Mouse (Mus musculus) thymus, postnatal 36 days (tissue): Measurements from ENCODE around the gene Nr4a3.
A peak's percentile ranks its signal among the peaks of the same experiment; 100 is the strongest.

Source experiments
- DNase-seq, 2 experiments: peaks; one replicate each; pipeline ENCODE4 v3.0.0; 2022; ENCODE audit warnings: mixed read lengths in 2 of 2

The Nr4a3 gene

GRCm38 (mm10) chr4:48044491-48045211 is at the start of gene Nr4a3:
TSS of gene Nr4a3 (plus strand) at chr4:48045153.
- peak; percentile 64 to 77 for DNase-seq

- DNase-seq: no peak
Observed at GRCm38 (mm10) chr4:48002969-48003368, 42.0 kb upstream of the Nr4a3 start.

- no peak for DNase-seq
Observed at GRCm38 (mm10) chr4:48003456-48003855, 41.5 kb upstream of the Nr4a3 start.

- no peak for DNase-seq
Observed at GRCm38 (mm10) chr4:48006355-48006754, 38.6 kb upstream of the Nr4a3 start.

GRCm38 (mm10) chr4:48012209-48012608 is 32.7 kb upstream of the Nr4a3 start:
- DNase-seq: no peak

- no peak for DNase-seq
Observed at GRCm38 (mm10) chr4:48022966-48023365, 22.0 kb upstream of the Nr4a3 start.

- no peak for DNase-seq
Observed at GRCm38 (mm10) chr4:48029652-48030051, 15.3 kb upstream of the Nr4a3 start.

- no peak for DNase-seq
Observed at GRCm38 (mm10) chr4:48034287-48034686, 10.7 kb upstream of the Nr4a3 start.

- DNase-seq: no peak
Observed at GRCm38 (mm10) chr4:48037646-48038045, 7.3 kb upstream of the Nr4a3 start.

GRCm38 (mm10) chr4:48038847-48039246 is 6.1 kb upstream of the Nr4a3 start:
- DNase-seq: no peak

GRCm38 (mm10) chr4:48039736-48040135 is 5.2 kb upstream of the Nr4a3 start:
- peak; percentile 47 to 63 for DNase-seq

- no peak for DNase-seq
Observed at GRCm38 (mm10) chr4:48042466-48042785, 2.5 kb upstream of the Nr4a3 start.

- DNase-seq: peak; percentile 89 to 91
Observed at GRCm38 (mm10) chr4:48042786-48043701, 1.9 kb upstream of the Nr4a3 start.

GRCm38 (mm10) chr4:48044141-48044490 is 837 bp upstream of the Nr4a3 start:
- DNase-seq: peak in 1 of 2 experiments; percentile 24

- peak; percentile 49 to 54 for DNase-seq
Observed at GRCm38 (mm10) chr4:48045281-48045720, 348 bp downstream of the Nr4a3 start.

GRCm38 (mm10) chr4:48045721-48046460 is 938 bp downstream of the Nr4a3 start:
- peak; percentile 27 to 30 for DNase-seq

- DNase-seq: peak; percentile 29 to 33
Observed at GRCm38 (mm10) chr4:48046461-48046901, 1.5 kb downstream of the Nr4a3 start.

- peak; percentile 47 to 63 for DNase-seq
Observed at GRCm38 (mm10) chr4:48047136-48047765, 2.3 kb downstream of the Nr4a3 start.

GRCm38 (mm10) chr4:48047766-48048371 is 2.9 kb downstream of the Nr4a3 start:
- peak; percentile 35 to 49 for DNase-seq

GRCm38 (mm10) chr4:48048456-48049315 is 3.7 kb downstream of the Nr4a3 start:
- no peak for DNase-seq

- DNase-seq: no peak
Observed at GRCm38 (mm10) chr4:48050020-48050419, 5.1 kb downstream of the Nr4a3 start.
